Mouse (Mus musculus) myocyte (in vitro differentiated cells): ENCODE results near the gene Agap1. TPM values are rescaled to one million over a fixed set of nuclear protein-coding genes. Genes with fewer than 3 reads are reported as not detected.
"Not testable (repeated sequence)": the region's sequence is repeated elsewhere in the genome, so short reads cannot be mapped to it uniquely, and the experiment has no call there.

Source experiments
- H3K27me3 ChIP-seq: one replicate; pipeline ENCODE4 v1.6.1; 2011; ENCODE audit not compliant: control insufficient read depth, insufficient read depth, insufficient read length
- H3K36me3 ChIP-seq: one replicate; pipeline ENCODE4 v1.6.1; 2011; ENCODE audit not compliant: control insufficient read depth, insufficient read depth
- H3K4me2 ChIP-seq: one replicate; pipeline ENCODE4 v1.6.1; 2011; ENCODE audit warnings: low read depth, control low read depth
- H3K4me3 ChIP-seq: one replicate; pipeline ENCODE4 v1.5.1; 2011; ENCODE audit warnings: mild to moderate bottlenecking, control low read depth, moderate library complexity
- H3K79me2 ChIP-seq: one replicate; pipeline ENCODE4 v1.6.1; 2011; ENCODE audit not compliant: control insufficient read depth, insufficient read depth
- H3ac ChIP-seq: one replicate; pipeline ENCODE4 v1.6.1; 2011; ENCODE audit not compliant: control insufficient read depth, insufficient read length
- CEBPB ChIP-seq: IDR thresholded peaks from 2 replicates; pipeline ENCODE4 v1.6.1; 2011; ENCODE audit warnings: mild to moderate bottlenecking, moderate library complexity; ENCODE audit not compliant: poor library complexity, insufficient read depth, severe bottlenecking
- E2F4 ChIP-seq: IDR thresholded peaks from one replicate; pipeline ENCODE4 v1.6.1; 2011; ENCODE audit warnings: mild to moderate bottlenecking, control low read depth, moderate library complexity; ENCODE audit not compliant: insufficient read depth
- MAX ChIP-seq: IDR thresholded peaks from one replicate; pipeline ENCODE4 v1.6.1; 2011; ENCODE audit warnings: low read depth, mild to moderate bottlenecking, control low read depth
- MYOD1 ChIP-seq, 3 experiments: IDR thresholded peaks; one replicate each; pipeline ENCODE4 v1.6.1; 2011; ENCODE audit warnings: control low read depth in 2 of 3, low read depth in 2 of 3, mild to moderate bottlenecking in 2 of 3, moderate library complexity in 1 of 3; ENCODE audit not compliant: insufficient read length in 2 of 3, control insufficient read depth in 1 of 3
- MYOG ChIP-seq, 3 experiments: IDR thresholded peaks; one replicate each; pipeline ENCODE4 v1.6.1; 2011; ENCODE audit warnings: control low read depth in 2 of 3, low read depth in 2 of 3, mild to moderate bottlenecking in 2 of 3; ENCODE audit not compliant: insufficient read length in 2 of 3, control insufficient read depth in 1 of 3, insufficient read depth in 1 of 3
- POLR2A ChIP-seq: IDR thresholded peaks from one replicate; pipeline ENCODE4 v1.6.1; 2011; ENCODE audit warnings: low read depth, mild to moderate bottlenecking, control low read depth, moderate library complexity; ENCODE audit not compliant: insufficient read length
- POLR2AphosphoS2 ChIP-seq: IDR thresholded peaks from one replicate; pipeline ENCODE4 v1.6.1; 2011; ENCODE audit warnings: low read depth, control low read depth; ENCODE audit not compliant: insufficient read length
- REST ChIP-seq: IDR thresholded peaks from one replicate; pipeline ENCODE4 v1.6.1; 2011; ENCODE audit warnings: mild to moderate bottlenecking, control low read depth, moderate library complexity; ENCODE audit not compliant: insufficient read depth, insufficient read length
- SRF ChIP-seq: IDR thresholded peaks from one replicate; pipeline ENCODE4 v1.6.1; 2011; ENCODE audit warnings: low read depth; ENCODE audit not compliant: control insufficient read depth, insufficient read length
- TCF12 ChIP-seq: IDR thresholded peaks from one replicate; pipeline ENCODE4 v1.6.1; 2011; ENCODE audit warnings: mild to moderate bottlenecking, control low read depth; ENCODE audit not compliant: poor library complexity, insufficient read depth, severe bottlenecking
- TCF3 ChIP-seq: IDR thresholded peaks from one replicate; pipeline ENCODE4 v1.6.1; 2011; ENCODE audit warnings: low read depth, control low read depth; ENCODE audit not compliant: insufficient read length
- USF1 ChIP-seq: IDR thresholded peaks from one replicate; pipeline ENCODE4 v1.6.1; 2011; ENCODE audit warnings: low read depth, mild to moderate bottlenecking, control low read depth, moderate library complexity
- polyA plus RNA-seq: library from polyadenylated mRNA; unstranded; fragments of >200 nt; fragmentation: generic; extraction: Trizol; gene quantifications from one replicate; pipeline ENCODE4 v1.2.1, GENCODE M21; 2012; ENCODE audit warnings: missing spikeins

Gene Agap1
- polyA plus RNA-seq, 1 experiment, result 48.9 TPM

DNA sequence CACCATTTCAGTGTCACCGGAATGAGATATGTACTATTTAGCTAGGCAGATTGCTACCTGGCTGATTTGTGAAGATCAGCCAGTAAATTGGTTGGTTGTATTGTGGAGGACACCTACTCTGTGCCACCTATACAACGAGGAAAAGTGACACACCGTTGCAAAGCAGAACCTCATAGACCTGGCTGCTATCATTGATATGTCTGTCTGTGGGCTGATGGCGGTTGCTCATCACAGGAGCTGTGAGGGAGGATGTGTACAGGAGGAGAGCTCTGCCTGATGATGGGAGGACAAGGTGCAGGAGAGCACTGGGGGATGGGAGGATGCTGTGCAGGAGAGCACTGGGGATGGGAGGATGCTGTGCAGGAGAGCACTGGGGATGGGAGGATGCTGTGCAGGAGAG is 46.7 kb downstream of the Agap1 start:
- Histone ChIP-seq H3ac (no peak overlapping the region), H3K36me3 (no peaks in the 10 kb centered on the region), H3K79me2 (peaks cover 85% of the 10 kb centered on the region), H3K4me2 (no peak overlapping the region), H3K27me3 (no peaks in the 10 kb centered on the region), H3K4me3 (no peak overlapping the region)
- TF ChIP-seq MAX (no peak), E2F4 (no peak)

DNA sequence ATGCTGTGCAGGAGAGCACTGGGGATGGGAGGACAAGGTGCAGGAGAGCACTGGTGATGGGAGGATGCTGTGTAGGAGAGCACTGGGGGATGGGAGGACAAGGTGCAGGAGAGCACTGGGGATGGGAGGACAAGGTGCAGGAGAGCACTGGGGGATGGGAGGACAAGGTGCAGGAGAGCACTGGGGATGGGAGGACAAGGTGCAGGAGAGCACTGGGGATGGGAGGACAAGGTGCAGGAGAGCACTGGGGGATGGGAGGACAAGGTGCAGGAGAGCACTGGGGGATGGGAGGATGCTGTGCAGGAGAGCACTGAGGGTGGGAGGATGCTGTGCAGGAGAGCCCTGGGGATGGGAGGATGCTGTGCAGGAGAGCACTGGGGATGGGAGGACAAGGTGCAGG is 47.3 kb downstream of the Agap1 start:
- peaks cover 85% of the 10 kb centered on the region for H3K79me2 ChIP-seq
- not testable (repeated sequence) for H3K4me3 ChIP-seq, H3K36me3 ChIP-seq, H3K27me3 ChIP-seq, H3ac ChIP-seq, H3K4me2 ChIP-seq

GRCm38 (mm10) chr1:89509196-89509595 is 54.6 kb downstream of the Agap1 start:
- no peak overlapping the region for H3ac ChIP-seq
- H3K4me3 ChIP-seq, result no peak overlapping the region
- no peaks in the 10 kb centered on the region for H3K27me3 ChIP-seq
- no peaks in the 10 kb centered on the region for H3K36me3 ChIP-seq
- no peak for TF ChIP-seq REST
- TF ChIP-seq MAX, result no peak
- peak; percentile 16 for TF ChIP-seq TCF3
- peak; percentile 59 for TF ChIP-seq TCF12
- TF ChIP-seq MYOD1 (IDR thresholded peaks at IDR 0.05; ENCODE audit: control insufficient read depth in 1 of 3, insufficient read length in 2 of 3, low read depth in 2 of 3), result peak; percentile 37 to 76 (median 68)
- no peak for TF ChIP-seq CEBPB
- TF ChIP-seq MYOG (IDR thresholded peaks at IDR 0.05; ENCODE audit: control insufficient read depth in 1 of 3, insufficient read depth in 1 of 3, insufficient read length in 2 of 3, low read depth in 2 of 3), result peak in 2 of 3 experiments; percentile 57 to 80
- no peak for TF ChIP-seq USF1
- TF ChIP-seq E2F4, result no peak
- TF ChIP-seq POLR2AphosphoS2, result no peak
- no peak for TF ChIP-seq SRF
- no peak for TF ChIP-seq POLR2A
- peaks cover 84% of the 10 kb centered on the region for H3K79me2 ChIP-seq
- H3K4me2 ChIP-seq, result peak overlapping the region; percentile 81

DNA sequence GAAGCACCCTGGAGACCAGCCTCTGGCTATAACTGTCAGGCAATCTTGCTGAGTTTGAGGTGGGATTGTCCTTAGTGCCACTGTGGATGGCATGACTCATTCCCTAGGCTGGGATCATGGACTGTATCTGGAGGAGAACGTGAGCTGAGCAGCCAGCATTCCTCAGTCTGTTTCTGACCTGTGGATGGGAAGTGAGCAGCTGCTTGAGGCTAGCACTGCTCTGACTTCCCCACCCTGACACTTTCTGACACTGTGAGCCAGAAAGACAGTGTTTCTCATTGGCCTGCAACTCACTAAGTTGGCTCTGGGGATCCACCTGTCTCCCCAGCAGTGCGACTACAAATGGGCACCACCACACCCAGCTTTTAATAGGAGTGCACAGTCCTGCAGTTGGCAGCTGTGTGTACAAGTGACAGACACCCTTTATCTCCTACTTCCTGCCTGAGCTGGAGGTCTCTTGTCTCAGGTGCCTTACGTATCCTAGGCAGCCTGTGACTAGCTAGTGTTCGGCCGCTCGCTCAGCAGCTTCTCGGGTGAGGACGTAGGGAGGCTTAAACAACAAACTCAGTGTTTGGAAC is 55.2 kb downstream of the Agap1 start:
- peak; percentile 16 for TF ChIP-seq POLR2AphosphoS2
- no peak for TF ChIP-seq CEBPB
- no peak for TF ChIP-seq MAX
- peak; percentile 34 for TF ChIP-seq POLR2A
- TF ChIP-seq SRF, result no peak
- no peak for TF ChIP-seq USF1
- no peak for TF ChIP-seq E2F4
- TF ChIP-seq TCF12, result peak; percentile 88
- TF ChIP-seq TCF3, result peak; percentile 82
- TF ChIP-seq MYOD1 (IDR thresholded peaks at IDR 0.05; ENCODE audit: control insufficient read depth in 1 of 3, insufficient read length in 2 of 3, low read depth in 2 of 3), result peak; percentile 69 to 97 (median 87)
- peak; percentile 78 to 99 (median 80) for TF ChIP-seq MYOG (IDR thresholded peaks at IDR 0.05; ENCODE audit: control insufficient read depth in 1 of 3, insufficient read depth in 1 of 3, insufficient read length in 2 of 3, low read depth in 2 of 3)
- no peak for TF ChIP-seq REST

DNA sequence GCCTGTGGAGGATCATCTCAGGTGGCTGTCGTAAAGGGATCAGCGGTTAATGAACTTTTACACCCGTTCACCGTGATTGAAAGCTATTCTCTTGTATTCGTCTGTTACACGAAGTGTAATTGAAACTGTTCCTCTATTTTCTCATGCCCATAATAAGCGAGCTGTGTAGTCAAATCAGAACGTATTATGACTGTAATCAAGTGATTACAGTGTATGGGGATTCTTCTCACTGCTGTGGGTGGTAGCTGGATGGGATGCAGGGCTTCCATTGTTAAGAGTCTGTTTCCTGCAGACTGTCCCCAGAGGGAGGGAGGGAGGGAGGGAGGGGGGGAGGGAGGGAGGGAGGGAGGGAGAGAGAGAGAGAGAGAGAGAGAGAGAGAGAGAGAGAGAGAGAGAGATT is 56.1 kb downstream of the Agap1 start:
- Histone ChIP-seq H3K4me2 (no peak overlapping the region), H3K79me2 (peaks cover 85% of the 10 kb centered on the region), H3K4me3 (no peak overlapping the region), H3K36me3 (no peaks in the 10 kb centered on the region), H3K27me3 (no peaks in the 10 kb centered on the region), H3ac (no peak overlapping the region)
- TF ChIP-seq MYOD1 (IDR thresholded peaks at IDR 0.05; ENCODE audit: control insufficient read depth in 1 of 3, insufficient read length in 2 of 3, low read depth in 2 of 3) (no peak), SRF (no peak), REST (no peak), MAX (no peak), CEBPB (no peak), MYOG (IDR thresholded peaks at IDR 0.05; ENCODE audit: control insufficient read depth in 1 of 3, insufficient read depth in 1 of 3, insufficient read length in 2 of 3, low read depth in 2 of 3) (no peak), USF1 (no peak), TCF3 (no peak), POLR2A (no peak), E2F4 (no peak), POLR2AphosphoS2 (no peak), TCF12 (no peak)

More for the DNA sequence above, 55.2 kb downstream of the Agap1 start:
- Histone ChIP-seq H3ac (no peak overlapping the region), H3K36me3 (no peaks in the 10 kb centered on the region), H3K27me3 (no peaks in the 10 kb centered on the region), H3K79me2 (peaks cover 84% of the 10 kb centered on the region), H3K4me3 (no peak overlapping the region), H3K4me2 (peak overlapping the region; percentile 81)
